Mouse (Mus musculus) liver, embryonic 14.5 days (tissue): Measurements from ENCODE around the gene Iqschfp. TPM values are rescaled to one million over a fixed set of nuclear protein-coding genes. Genes with fewer than 3 reads are reported as not detected.

Experiments used
- ATAC-seq: fragments of 200-750 bp; cut with Nextera tagmentation; 2 replicates; pipeline ENCODE4 v1.8.0; 2017; ENCODE audit warnings: moderate number of reproducible peaks, mild to moderate bottlenecking, moderate library complexity; ENCODE audit not compliant: insufficient read depth
- DNase-seq, 3 experiments: peaks; one replicate each; pipeline ENCODE4 v3.0.0-alpha.2; 2012 to 2013; ENCODE audit warnings: low read depth in 3 of 3, low spot score in 3 of 3
- H3K27ac ChIP-seq: fragments of 300-500 bp; sonication (generic); 2 replicates; pipeline ENCODE4 v1.5.1; 2014; ENCODE audit warnings: moderate library complexity, mild to moderate bottlenecking, control low read depth, inconsistent platforms
- H3K27me3 ChIP-seq: fragments of 300-500 bp; sonication (generic); 2 replicates; pipeline ENCODE4 v1.6.1; 2014; ENCODE audit warnings: mild to moderate bottlenecking, low read length, moderate library complexity; ENCODE audit not compliant: control insufficient read depth, insufficient read depth
- H3K36me3 ChIP-seq: fragments of 300-500 bp; sonication (generic); replicated peaks from 2 replicates; pipeline ENCODE4 v1.6.1; 2014; ENCODE audit warnings: low read depth; ENCODE audit not compliant: control insufficient read depth, insufficient read depth
- H3K4me1 ChIP-seq, 2 experiments: fragments of 200-500 bp in 1 of 2; fragments of 300-500 bp in 1 of 2; sonication (generic) in 1 of 2; replicated peaks; 2 replicates each; pipeline ENCODE4 v1.6.1; 2012 to 2014; ENCODE audit warnings: antibody characterized with exemption in 1 of 2, inconsistent platforms in 1 of 2, low read length in 1 of 2; ENCODE audit not compliant: control insufficient read depth in 2 of 2, insufficient read depth in 2 of 2
- H3K4me2 ChIP-seq: fragments of 300-500 bp; sonication (generic); 2 replicates; pipeline ENCODE4 v1.6.1; 2014; ENCODE audit warnings: low read depth, mild to moderate bottlenecking, control low read depth, moderate library complexity
- H3K4me3 ChIP-seq, 2 experiments: fragments of 200-500 bp in 1 of 2; fragments of 300-500 bp in 1 of 2; sonication (generic) in 1 of 2; 2 replicates each; pipeline ENCODE4 v1.5.1; 2012 to 2014; ENCODE audit warnings: low read depth in 2 of 2, low read length in 2 of 2, mild to moderate bottlenecking in 2 of 2, control low read depth in 1 of 2, inconsistent platforms in 1 of 2, moderate library complexity in 1 of 2; ENCODE audit not compliant: insufficient read depth in 1 of 2
- H3K9ac ChIP-seq: fragments of 300-500 bp; sonication (generic); replicated peaks from 2 replicates; pipeline ENCODE4 v1.6.1; 2014; ENCODE audit warnings: mild to moderate bottlenecking, control low read depth, moderate library complexity
- H3K9me3 ChIP-seq: fragments of 300-500 bp; sonication (generic); 2 replicates; pipeline ENCODE4 v1.6.1; 2016; ENCODE audit warnings: low read length, mixed read lengths; ENCODE audit not compliant: control insufficient read depth
- CTCF ChIP-seq: IDR thresholded peaks from 2 replicates; pipeline ENCODE4 v1.5.1; 2016; ENCODE audit warnings: antibody characterized with exemption, low read depth, control low read depth
- EP300 ChIP-seq: IDR thresholded peaks from 2 replicates; pipeline ENCODE4 v1.6.1; 2016; ENCODE audit warnings: antibody characterized with exemption, low read depth
- WGBS: fragments of 180-500 bp; shearing (Covaris S2); extraction: QIAGEN DNeasy Blood & Tissue Kit; methylation state at CpG from one replicate; pipeline ENCODE4 v1.1.7; 2014; ENCODE audit not compliant: insufficient replicate concordance; 5-methylcytosine and 5-hydroxymethylcytosine counted together
- polyA plus RNA-seq, 2 experiments: library from polyadenylated mRNA; depleted of rRNA in 1 of 2; stranded (reverse) in 1 of 2; unstranded in 1 of 2; fragments of >200 nt; fragmentation: Nextera tagmentation in 1 of 2; extraction: Ambion mirVana in 1 of 2; gene quantifications; 2 replicates each; pipeline versions ENCODE4 v1.2.1 to v1.2.3; 2012 to 2014

Iqschfp gene
- polyA plus RNA-seq, 2 experiments = not detected

DNA sequence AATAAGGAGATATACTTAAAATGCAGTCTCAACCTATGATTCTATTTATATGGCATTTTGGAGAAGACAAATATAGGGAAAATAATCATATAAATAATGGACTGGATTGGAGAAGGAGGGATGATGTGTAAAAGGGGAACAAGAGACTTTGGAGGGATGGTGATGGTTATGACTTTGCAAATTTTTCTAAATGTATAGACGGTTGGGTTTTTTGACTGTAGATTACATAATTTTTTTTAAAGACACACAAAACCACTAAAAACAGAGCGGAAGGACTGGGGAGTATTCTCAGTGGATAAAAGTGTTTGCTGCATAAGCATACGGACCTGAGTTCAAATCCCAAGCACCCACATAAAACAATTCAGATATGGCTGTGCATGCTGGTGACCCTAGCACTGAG is 329.4 kb downstream of the Iqschfp start:
- no peaks in the 10 kb centered on the region for H3K4me1 ChIP-seq
- no peaks in the 10 kb centered on the region for H3K36me3 ChIP-seq
- TF ChIP-seq EP300 = no peak
- no peak for TF ChIP-seq CTCF
- WGBS = 50% methylated on average over 3 of the region's 3 CpGs
- no peak for ATAC-seq
- DNase-seq = no peak
- H3K4me2 ChIP-seq = no peak overlapping the region
- H3K9ac ChIP-seq = no peak overlapping the region
- H3K9me3 ChIP-seq = no peaks in the 10 kb centered on the region
- H3K4me3 ChIP-seq = no peak overlapping the region
- no peak overlapping the region for H3K27ac ChIP-seq
- no peaks in the 10 kb centered on the region for H3K27me3 ChIP-seq

DNA sequence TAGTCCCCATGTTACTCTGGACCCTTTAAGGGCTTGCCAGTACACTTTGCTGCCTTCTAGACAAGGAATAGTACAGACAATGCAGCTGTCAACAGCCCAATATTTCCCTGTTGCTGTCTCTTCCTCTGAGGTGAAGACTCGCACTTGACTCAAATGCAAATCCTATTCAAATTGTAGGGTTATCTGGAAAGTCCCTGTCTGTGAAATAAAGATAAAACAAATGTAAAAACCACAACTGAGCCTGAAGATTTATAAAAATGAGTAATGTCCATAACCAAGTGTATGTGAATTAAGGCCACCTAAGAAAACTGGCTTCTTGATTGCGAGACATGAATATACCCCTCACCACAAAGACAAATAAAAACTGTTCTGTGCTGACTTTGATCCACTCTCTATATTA is 347.9 kb downstream of the Iqschfp start:
- Histone ChIP-seq H3K4me3 (no peak overlapping the region), H3K9me3 (no peaks in the 10 kb centered on the region), H3K4me2 (no peak overlapping the region), H3K4me1 (no peaks in the 10 kb centered on the region), H3K9ac (no peak overlapping the region), H3K36me3 (no peaks in the 10 kb centered on the region), H3K27ac (no peak overlapping the region), H3K27me3 (no peaks in the 10 kb centered on the region)
- no peak for TF ChIP-seq CTCF
- TF ChIP-seq EP300 = no peak
- DNase-seq = no peak
- ATAC-seq = no peak
- 45% methylated on average over 2 of the region's 2 CpGs for whole genome bisulfite sequencing

DNA sequence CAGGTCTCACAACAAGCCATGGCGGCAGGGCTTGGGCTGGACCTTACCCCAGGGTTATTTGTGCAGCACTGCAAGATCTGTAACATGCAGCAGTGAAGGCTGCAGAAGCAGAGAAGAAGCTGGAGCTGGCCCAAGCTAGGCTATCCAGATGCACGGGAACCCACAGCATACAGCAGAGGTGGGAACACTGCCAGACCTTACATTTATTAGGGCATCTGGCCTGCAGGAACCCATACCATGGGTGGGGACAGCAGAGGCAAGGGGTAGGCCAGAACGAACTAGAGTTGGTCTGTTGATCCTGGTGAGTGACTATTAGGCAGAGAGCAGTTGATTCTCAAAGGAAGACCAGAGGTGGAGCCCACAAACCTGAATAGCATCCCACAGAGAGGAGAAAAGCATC is 351.2 kb downstream of the Iqschfp start:
- ATAC-seq = no peak

DNA sequence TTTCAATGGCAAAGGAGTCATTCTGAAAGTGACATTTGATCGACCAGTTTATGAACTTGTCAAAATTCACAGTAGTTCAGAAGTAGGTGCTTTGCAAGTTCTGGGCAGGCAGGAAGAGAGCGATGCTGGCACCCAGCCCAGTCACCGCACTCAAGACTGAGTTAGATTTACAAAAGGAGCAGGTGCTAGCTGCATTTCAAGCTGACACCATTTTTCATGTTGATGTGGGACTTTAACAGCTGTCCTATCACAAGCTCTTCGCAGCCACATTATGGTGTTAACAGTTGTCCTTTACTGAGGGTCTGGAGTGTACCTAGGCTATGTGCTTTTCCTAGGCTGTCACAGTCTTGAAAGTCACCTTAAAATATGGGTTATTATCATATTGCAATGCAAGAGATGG is 354.1 kb downstream of the Iqschfp start:
- no peak overlapping the region for H3K4me3 ChIP-seq
- no peak overlapping the region for H3K4me2 ChIP-seq
- WGBS = 69% methylated on average over 4 of the region's 4 CpGs
- H3K27me3 ChIP-seq = no peaks in the 10 kb centered on the region
- DNase-seq (no peak), ATAC-seq (no peak)
- H3K36me3 ChIP-seq = no peaks in the 10 kb centered on the region
- no peak overlapping the region for H3K9ac ChIP-seq
- no peaks in the 10 kb centered on the region for H3K9me3 ChIP-seq
- H3K4me1 ChIP-seq = no peaks in the 10 kb centered on the region
- TF ChIP-seq EP300 (no peak), CTCF (no peak)
- no peak overlapping the region for H3K27ac ChIP-seq

More for the DNA sequence above, 351.2 kb downstream of the Iqschfp start:
- TF ChIP-seq EP300 (no peak), CTCF (no peak)
- H3K27ac ChIP-seq = no peak overlapping the region
- no peaks in the 10 kb centered on the region for H3K27me3 ChIP-seq
- H3K4me3 ChIP-seq = no peak overlapping the region
- H3K36me3 ChIP-seq = no peaks in the 10 kb centered on the region
- DNase-seq = no peak
- no peak overlapping the region for H3K4me2 ChIP-seq
- WGBS = 55% methylated on average over 3 of the region's 3 CpGs
- no peaks in the 10 kb centered on the region for H3K9me3 ChIP-seq
- H3K4me1 ChIP-seq = no peaks in the 10 kb centered on the region
- no peak overlapping the region for H3K9ac ChIP-seq

DNA sequence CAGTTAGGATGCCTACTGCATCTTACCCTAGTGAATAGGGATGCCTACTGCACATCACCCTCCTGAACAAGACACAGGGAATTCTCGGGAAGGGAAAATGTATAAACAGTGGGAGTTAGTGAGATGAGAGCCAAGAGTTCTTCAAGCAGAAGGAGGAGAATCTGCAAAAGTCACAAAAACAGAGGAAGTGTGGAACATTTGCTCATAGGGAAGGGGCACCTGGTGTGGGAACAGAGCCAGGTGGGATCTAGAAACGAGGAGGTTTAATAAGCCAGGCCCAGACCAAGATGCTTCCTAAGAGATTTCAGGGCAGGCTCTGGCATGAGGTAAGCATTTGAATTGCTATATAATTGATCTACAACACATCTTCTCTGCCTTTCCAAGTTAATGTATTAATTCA is 358.6 kb downstream of the Iqschfp start:
- no peak overlapping the region for H3K9ac ChIP-seq
- H3K27me3 ChIP-seq = no peaks in the 10 kb centered on the region
- 45% methylated on average over 2 of the region's 2 CpGs for WGBS
- no peak overlapping the region for H3K4me3 ChIP-seq
- H3K36me3 ChIP-seq = no peaks in the 10 kb centered on the region
- no peak for TF ChIP-seq CTCF
- no peak for TF ChIP-seq EP300
- no peak overlapping the region for H3K27ac ChIP-seq
- no peaks in the 10 kb centered on the region for H3K9me3 ChIP-seq
- DNase-seq = no peak
- H3K4me2 ChIP-seq = no peak overlapping the region
- no peak for ATAC-seq
- no peaks in the 10 kb centered on the region for H3K4me1 ChIP-seq

DNA sequence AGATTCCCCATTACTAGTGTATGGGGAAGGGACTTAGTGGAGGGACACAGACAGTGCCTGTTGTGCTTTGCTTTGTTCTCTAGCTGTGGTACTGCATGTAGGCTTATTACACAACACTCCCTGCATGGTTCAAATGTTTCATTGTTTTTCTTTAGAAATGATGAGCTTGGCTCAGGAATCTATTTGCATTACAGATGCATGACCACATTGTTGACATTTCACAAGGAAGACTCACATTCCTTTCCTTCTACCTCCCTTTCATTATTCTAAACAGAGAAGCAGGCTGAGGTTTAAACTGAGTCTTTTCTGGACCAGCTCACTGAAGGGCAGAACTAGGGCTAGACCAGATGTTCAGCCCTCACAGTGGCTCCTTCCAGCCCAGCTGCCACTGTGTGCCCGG is 360.3 kb downstream of the Iqschfp start:
- ATAC-seq = no peak
- H3K4me3 ChIP-seq = no peak overlapping the region
- WGBS = 54% methylated on average over 1 of the region's 1 CpGs
- H3K9me3 ChIP-seq = no peaks in the 10 kb centered on the region
- no peak for TF ChIP-seq CTCF
- TF ChIP-seq EP300 = no peak
- H3K4me1 ChIP-seq = no peaks in the 10 kb centered on the region
- no peaks in the 10 kb centered on the region for H3K36me3 ChIP-seq
- H3K9ac ChIP-seq = no peak overlapping the region
- no peak overlapping the region for H3K4me2 ChIP-seq
- H3K27ac ChIP-seq = no peak overlapping the region
- DNase-seq = no peak
- H3K27me3 ChIP-seq = no peaks in the 10 kb centered on the region
